Mouse (Mus musculus) thymus, postnatal 0 days (tissue): ENCODE results near the gene Sephs2. TPM values are rescaled to one million over a fixed set of nuclear protein-coding genes. Genes with fewer than 3 reads are reported as not detected.
A peak's percentile ranks its signal among the peaks of the same experiment; 100 is the strongest.
"Not testable (repeated sequence)": the region's sequence is repeated elsewhere in the genome, so short reads cannot be mapped to it uniquely, and the experiment has no call there.

Experiments
- DNase-seq: peaks from one replicate; pipeline ENCODE4 v3.0.0-alpha.2; 2015; ENCODE audit warnings: low spot score
- polyA plus RNA-seq: library from polyadenylated mRNA; unstranded; fragments of >200 nt; fragmentation: Nextera tagmentation; extraction: Ambion mirVana; gene quantifications from 2 replicates; pipeline ENCODE4 v1.2.1, GENCODE M21; 2015

Sephs2 gene
- polyA plus RNA-seq, 1 experiment from 2014 or later, result 151 TPM

DNA sequence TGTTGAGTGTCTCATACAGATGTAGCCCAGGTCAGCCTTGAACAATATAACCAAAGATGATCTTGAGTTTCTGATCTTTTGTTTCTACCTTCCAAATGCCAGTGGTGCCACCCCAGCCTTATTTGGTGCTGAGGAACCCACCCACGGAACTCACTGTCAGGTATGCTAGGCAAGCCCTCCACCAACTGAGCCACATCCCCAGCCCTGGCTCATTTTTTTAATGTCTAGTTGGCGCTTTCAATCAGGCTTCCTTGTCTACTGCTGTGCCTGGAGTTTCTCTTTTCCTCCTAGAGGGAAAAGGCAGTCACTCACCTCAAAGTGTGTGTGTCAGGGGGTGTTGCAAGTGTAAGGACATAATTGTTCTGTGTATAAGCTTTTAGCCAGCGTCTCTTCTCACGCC lies 2.8 kb downstream of the Sephs2 start:
- DNase-seq, result no peak

GRCm38 (mm10) chr7:127270666-127271065 lies 3.2 kb downstream of the Sephs2 start:
- no peak for DNase-seq

- no peak for DNase-seq
These were observed 3.6 kb downstream of the Sephs2 start for GRCm38 (mm10) chr7:127270256-127270655.

GRCm38 (mm10) chr7:127263526-127263925 lies 10.3 kb downstream of the Sephs2 start:
- no peak for DNase-seq

DNA sequence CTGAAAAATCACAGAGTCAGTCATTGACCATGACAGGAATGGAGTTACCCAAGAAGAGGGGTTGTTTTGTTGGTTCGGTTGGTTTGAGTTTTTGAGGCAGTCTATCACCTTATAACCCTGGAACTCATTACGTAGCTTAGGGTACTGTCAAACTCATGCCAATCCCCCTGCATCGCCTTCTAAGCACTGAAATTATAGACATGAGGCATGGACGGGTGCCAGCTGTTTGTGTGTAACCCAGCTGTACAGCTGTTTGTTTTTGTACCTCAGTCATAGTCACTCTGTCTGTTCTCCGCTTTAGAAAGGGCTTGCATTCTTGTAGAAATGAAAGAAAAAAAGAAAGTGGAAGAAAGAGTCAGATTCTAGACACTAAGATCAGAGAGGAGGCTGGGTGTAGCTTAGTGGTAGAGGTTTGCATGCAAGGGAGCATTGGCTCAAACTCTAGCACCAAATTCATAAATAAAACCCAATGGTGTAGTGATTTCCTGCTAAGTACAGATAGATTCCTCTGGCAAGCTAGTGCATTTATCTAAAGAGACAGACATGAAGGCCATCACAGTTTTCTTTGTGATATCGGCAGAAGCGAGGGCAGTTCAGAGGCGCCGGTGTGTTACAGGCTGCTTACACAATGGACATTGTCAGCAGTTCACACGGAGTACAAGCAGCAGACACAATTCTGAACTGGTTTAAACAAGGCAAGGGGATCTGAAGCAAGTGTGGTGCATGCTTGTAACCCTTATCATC lies 11.5 kb downstream of the Sephs2 start:
- DNase-seq, result no peak

DNA sequence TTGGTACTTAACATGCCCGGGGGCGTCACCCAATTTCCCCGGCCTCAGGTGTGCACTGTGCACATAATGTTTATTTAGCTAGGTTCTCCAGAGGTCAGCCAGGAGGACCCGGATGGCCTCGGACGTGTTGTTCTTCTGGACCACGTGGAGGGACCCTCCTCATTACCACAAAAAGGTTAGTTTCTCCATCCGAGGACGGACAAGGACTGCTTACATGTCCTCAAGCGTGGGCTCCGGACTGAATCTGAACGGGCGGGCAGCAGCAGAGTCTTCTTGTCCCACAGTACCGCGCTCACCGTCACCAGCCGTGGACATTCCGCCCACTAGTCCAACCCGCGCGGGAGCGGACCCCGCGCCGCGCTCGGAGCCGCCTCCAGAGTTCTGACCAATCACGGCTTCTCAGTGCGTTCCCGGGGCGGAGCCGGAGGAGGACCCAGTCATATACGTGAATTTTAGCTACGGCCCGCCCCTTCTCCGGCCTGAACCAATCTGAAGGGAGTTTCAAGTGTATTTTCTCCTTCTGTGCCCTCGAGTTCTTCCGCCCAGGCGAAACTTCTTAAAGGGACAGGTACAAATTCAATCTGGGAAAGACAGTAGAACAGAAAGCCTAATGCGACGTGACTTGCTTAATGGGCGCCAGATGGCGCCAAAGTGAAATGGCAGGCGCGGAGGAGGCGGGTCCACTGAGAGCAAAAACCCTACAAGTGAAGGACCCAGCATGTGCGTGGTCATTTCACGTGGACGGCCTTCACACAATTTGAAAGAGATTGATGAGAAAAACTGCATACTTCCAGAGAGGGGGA lies 13.3 kb downstream of the Sephs2 start, which contains the start of gene Dctpp1:
Dctpp1 (minus strand) TSS at position 401 of the 803 bp plus-strand sequence.
- peak; percentile 98 for DNase-seq

DNA sequence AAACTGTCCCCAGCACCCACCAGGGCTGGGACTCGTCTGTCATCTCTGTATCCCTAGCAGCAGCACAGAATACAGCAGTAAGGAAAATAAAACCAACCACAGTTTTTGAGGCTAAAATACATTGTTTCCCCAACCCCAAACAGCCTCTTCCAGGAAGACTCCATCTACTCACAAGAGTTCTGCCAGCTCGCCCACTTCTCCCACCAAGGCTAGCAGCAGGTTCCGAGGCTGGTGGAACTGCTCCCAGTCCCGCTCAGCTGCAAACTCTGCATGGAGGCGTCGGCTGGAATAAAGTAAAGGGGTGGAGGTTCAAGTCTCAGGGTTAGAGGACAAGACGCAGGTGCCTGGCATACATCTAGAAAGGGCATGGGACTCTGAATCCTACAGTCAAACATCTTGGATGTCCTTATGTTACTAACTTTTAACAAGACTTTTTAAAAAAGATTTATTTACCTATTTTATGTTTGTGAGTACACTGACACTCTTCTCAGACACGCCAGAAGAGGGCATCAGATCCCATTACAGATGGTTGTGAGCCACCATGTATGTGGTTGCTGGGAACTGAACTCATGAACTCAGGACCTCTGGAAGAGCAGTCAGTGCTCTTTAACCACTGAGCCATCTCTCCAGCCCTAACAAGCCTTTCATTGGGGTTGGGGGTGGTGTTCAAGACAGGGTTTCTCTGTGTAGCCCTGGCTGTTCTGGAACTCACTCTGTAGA lies 14.5 kb downstream of the Sephs2 start:
- no peak for DNase-seq

DNA sequence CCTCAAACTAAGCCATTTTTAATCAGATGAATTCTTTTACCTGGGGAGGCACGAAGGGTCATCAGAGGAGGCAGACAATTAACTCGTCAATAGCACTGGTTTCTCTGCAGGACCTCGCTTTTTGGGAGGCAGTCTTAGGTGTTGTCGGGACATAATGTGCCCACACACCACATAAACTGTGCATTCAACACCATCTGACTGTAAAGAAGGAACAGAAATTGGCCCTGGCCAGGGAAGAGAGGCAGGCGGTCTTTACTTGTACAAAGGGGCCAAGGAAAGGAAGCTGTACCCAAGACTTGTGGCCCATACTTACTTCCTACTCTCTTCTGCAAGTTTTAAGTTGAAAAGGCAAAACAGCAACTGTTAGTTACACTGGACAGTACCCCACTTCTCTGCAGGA lies 17.3 kb downstream of the Sephs2 start:
- no peak for DNase-seq

DNA sequence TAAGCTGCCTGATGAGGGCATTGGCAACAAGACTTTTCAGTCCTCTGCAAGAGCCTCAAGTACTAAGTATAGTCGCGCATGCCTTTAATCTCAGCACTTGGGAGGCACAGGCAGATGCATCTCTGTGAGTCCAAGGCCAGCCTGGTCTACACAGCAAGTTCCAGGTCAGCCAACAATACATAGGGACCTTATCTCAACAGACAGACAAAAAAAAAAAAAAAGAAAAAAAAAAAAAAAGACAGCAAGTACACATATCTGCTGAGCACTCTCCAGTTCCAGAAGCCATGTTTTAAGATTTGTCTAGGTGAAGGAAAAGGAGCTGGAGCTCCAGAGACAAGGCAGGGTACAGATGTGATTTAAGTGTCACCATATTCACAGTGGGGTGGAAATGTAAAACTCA lies 17.9 kb downstream of the Sephs2 start:
- no peak for DNase-seq

DNA sequence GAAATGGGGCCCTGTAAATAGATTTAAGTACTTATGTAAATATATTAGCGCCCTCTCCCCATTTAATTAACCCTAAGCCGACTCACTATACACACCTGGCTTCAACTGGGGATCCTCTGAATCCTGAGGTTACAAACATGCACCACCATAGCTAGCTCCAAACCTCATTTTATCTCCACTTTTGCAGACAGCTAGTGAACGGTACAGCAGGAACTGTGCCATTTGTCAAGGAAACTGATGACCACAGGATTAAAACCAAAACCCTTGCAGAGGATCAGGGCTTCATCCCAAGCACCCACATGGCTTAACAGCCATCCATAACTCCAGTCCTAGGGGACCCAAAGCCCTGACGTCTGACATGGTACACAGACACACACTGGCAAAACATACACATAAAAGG lies 18.8 kb downstream of the Sephs2 start:
- DNase-seq, result no peak

DNA sequence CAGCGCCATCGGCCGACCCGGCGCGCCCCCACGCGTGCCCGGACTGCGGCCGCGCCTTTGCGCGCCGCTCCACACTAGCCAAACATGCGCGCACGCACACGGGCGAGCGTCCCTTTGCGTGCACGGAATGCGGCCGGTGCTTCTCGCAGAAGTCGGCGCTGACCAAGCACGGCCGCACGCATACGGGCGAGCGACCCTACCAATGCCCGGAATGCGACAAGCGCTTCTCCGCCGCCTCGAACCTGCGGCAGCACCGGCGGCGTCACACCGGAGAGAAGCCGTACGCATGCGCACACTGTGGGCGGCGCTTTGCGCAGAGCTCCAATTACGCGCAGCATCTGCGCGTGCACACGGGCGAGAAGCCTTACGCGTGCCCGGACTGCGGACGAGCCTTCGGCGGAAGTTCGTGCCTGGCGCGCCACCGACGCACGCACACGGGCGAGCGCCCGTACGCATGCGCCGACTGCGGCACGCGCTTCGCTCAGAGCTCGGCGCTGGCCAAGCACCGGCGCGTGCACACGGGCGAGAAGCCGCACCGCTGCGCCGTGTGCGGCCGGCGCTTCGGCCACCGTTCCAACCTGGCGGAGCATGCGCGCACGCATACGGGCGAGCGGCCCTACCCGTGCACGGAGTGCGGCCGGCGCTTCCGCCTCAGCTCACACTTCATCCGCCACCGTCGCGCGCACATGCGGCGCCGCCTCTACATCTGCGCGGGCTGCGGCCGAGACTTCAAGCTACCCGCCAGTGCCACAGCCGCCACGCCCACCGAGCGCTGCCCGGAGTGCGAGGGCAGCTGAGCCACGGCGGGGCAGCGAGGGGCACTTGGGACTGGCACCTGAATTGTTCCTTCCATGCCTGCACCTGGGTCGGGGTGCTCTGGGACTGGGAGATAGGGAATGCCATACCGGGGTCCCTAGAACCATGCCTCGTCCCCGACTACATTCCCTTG lies 19.8 kb downstream of the Sephs2 start:
- DNase-seq, result peak; percentile 99

DNA sequence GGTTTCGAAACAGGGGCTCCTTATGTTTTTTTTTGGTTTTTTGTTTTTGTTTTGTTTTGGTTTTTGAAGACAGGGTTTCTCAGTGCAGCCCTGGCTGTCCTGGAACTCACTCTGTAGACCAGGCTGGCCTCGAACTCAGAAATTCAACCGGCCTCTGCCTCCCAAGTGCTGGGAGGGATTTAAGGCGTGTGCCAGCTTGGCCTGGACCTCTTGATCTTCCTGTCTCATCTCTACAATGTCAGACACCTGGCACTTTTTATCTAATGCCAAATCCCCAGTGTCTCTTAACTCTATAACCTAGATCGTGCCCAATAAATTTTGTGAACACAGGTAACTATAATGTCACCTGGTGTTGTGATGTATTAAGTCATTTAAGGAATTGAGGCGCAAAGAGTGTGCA lies 20.5 kb downstream of the Sephs2 start:
- no peak for DNase-seq

DNA sequence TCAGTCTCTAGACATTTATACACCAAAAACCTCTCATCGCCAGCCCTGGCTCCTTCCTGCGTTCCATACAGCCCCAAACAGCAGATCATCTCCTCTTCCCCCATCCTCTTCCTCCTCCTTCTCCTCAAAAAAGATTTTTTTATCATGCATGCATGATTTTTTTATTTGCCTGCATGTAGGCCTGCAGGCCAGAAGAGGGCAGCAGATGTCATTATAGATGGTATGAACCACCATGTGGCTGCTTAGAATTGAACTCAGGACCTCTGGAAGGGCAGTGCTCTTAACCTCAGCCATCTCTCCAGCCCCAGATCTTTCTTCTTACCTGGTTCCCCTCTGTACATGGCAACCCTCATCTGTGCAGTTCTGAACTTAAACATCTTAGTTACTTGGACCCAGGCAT lies 21.4 kb downstream of the Sephs2 start:
- peak; percentile 68 for DNase-seq

GRCm38 (mm10) chr7:127250511-127250910 lies 23.3 kb downstream of the Sephs2 start:
- not testable (repeated sequence) for DNase-seq

- no peak for DNase-seq
These were observed 29.0 kb downstream of the Sephs2 start for GRCm38 (mm10) chr7:127244658-127245510.

GRCm38 (mm10) chr7:127243870-127244657 lies 29.8 kb downstream of the Sephs2 start, which contains the start of gene Zfp771:
Gene Zfp771, plus strand, starts transcription at chr7:127244274.
- DNase-seq, result peak; percentile 92

GRCm38 (mm10) chr7:127243361-127243867 lies 30.4 kb downstream of the Sephs2 start:
- DNase-seq, result no peak

DNA sequence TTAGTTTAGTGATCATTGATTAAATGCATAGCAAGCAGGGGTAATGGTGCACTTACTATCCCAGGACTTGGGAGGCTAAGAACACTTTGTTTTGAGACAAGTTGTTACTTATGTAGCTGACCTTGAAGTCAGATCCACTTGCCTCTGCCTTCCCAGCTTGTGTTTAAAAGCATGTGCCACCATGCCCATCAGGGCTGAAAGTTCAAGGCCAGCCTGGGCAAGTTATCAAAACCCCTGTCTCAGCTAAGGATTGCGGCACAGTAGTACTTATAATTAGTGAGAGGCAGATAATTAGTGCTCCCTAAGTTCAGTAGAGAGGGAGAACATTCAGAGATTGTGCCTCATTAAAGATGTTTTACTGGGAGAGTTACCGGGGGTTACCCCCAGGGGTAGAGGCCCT lies 39.1 kb downstream of the Sephs2 start:
- DNase-seq, result no peak

DNA sequence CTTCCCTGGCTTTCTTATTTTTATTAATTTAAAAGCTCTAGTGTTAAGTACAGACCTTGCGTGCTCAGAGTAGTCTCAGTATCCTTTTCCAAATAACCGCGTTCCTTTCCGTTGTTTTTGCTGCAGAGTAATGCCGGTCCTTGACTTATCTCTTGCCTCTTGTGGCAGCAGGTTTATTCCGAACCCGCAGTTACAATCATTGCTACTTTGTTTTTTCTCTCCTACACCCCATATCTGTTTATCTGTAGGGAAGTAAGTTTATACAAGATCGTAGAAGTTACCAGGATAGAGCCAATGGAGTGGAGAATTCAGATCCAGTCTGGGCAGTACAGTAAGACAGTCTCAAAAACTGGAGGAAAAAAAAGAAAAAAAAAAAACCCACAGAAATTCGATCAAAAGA lies 40.1 kb downstream of the Sephs2 start:
- no peak for DNase-seq
